Mouse (Mus musculus) inflammation-experienced regulatory T-cells, adult 6 months (primary cell): ENCODE data around the gene Naif1. TPM values are rescaled to one million over a fixed set of nuclear protein-coding genes. Genes with fewer than 3 reads are reported as not detected.

Experiments used
- ATAC-seq: one replicate; pipeline ENCODE4 v1.8.0; 2017
- polyA plus RNA-seq, 3 experiments: library from polyadenylated mRNA; unstranded; fragments of 100-300 nt; shearing (Covaris generic); gene quantifications; one replicate each; pipeline ENCODE4 v1.2.1; 2017

The Naif1 gene
- polyA plus RNA-seq, 3 experiments from 2014 or later, result 4.6 to 6.0 (median 4.8) TPM

GRCm38 (mm10) chr2:32427720-32428119, 22.5 kb upstream of the Naif1 start:
- ATAC-seq, result no peak

- peak; percentile 49 for ATAC-seq
These were observed 22.0 kb upstream of the Naif1 start for GRCm38 (mm10) chr2:32428262-32428722.

GRCm38 (mm10) chr2:32429215-32429891, 20.9 kb upstream of the Naif1 start:
- ATAC-seq, result no peak

- no peak for ATAC-seq
These were observed 19.3 kb upstream of the Naif1 start for GRCm38 (mm10) chr2:32430701-32431676.

GRCm38 (mm10) chr2:32436686-32437372, 13.4 kb upstream of the Naif1 start:
- ATAC-seq, result no peak

GRCm38 (mm10) chr2:32437612-32438166, 12.6 kb upstream of the Naif1 start:
- ATAC-seq, result no peak

GRCm38 (mm10) chr2:32438733-32439132, 11.5 kb upstream of the Naif1 start:
- no peak for ATAC-seq

GRCm38 (mm10) chr2:32439177-32439576, 11.1 kb upstream of the Naif1 start:
- ATAC-seq, result no peak

GRCm38 (mm10) chr2:32440164-32440563, 10.1 kb upstream of the Naif1 start:
- no peak for ATAC-seq

GRCm38 (mm10) chr2:32440632-32441031, 9.6 kb upstream of the Naif1 start:
- no peak for ATAC-seq

- no peak for ATAC-seq
These were observed 8.7 kb upstream of the Naif1 start for GRCm38 (mm10) chr2:32441550-32441949.

GRCm38 (mm10) chr2:32445535-32445934, 4.7 kb upstream of the Naif1 start:
- no peak for ATAC-seq

- ATAC-seq, result peak; percentile 53
These were observed 2.9 kb upstream of the Naif1 start for GRCm38 (mm10) chr2:32447264-32447936.

- ATAC-seq, result no peak
These were observed 1.8 kb upstream of the Naif1 start for GRCm38 (mm10) chr2:32448480-32448879.

GRCm38 (mm10) chr2:32450881-32451844, 906 bp downstream of the Naif1 start, which contains the start of gene Slc25a25:
TSS of gene Slc25a25 (minus strand) at chr2:32451445.
- peak; percentile 64 for ATAC-seq

GRCm38 (mm10) chr2:32451870-32452372, 1.7 kb downstream of the Naif1 start:
- ATAC-seq, result peak; percentile 84

GRCm38 (mm10) chr2:32452441-32452971, 2.2 kb downstream of the Naif1 start:
- ATAC-seq, result no peak

- no peak for ATAC-seq
These were observed 3.5 kb downstream of the Naif1 start for GRCm38 (mm10) chr2:32453641-32454303.

- ATAC-seq, result no peak
These were observed 4.4 kb downstream of the Naif1 start for GRCm38 (mm10) chr2:32454633-32455032.

GRCm38 (mm10) chr2:32455101-32455500, 4.8 kb downstream of the Naif1 start:
- no peak for ATAC-seq
